9 mouse cellular contexts compared by ENCODE assay signal in the genomic region with DNA sequence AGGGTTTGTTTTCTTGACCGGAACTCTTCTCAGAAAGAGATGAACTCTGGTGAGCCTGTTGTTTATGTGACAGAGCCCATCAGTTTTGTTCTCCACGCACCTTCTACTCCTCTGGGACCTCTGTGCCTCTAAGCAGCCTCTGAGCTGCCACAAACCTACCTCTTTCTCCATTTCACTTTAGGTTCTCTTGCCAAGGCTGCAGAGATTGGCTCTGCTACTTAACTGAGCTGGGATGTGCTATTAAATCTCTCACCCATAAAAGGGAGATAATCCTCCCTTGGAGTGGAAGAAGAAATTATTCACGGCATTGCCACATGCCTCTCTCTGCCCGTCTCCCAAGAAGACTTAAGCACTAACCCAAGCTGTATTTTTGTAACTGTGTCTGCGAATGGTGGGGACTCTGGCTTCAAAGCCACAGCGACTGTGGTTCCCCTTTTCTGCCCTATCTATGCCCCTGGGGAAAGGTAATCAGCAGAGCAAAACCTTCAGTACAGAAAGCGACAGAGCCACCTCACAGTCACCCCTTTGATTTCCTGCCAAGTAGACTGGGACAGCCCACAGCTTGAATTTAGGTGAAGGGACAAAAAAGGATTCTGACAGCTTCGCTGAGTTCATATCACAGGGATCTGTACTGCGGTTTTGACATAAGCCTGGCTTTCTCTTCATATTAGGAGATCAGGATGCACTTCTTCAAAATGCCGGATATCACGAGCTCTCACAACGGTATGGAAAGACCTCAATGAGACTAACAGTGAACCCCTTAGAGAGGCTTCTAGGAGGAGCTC.
DNase-seq lines count a peak whose midpoint lies in the region; ATAC-seq and TF ChIP-seq lines count a peak whose summit lies in the region.
"Had no signal": no experiment of that assay in that cellular context is flagged by ENCODE, and none has a peak within 500 bp of the region (broad histone marks: within the 10 kb centered on the region; RNA-seq: fewer than 3 reads in every experiment).

No protein-coding gene starts in this region.

- no peaks in the 10 kb centered on the region for H3K27me3 ChIP-seq in kidney, embryonic 15.5 days
- no peaks in the 10 kb centered on the region for H3K27me3 ChIP-seq in Patski
- no peaks in the 10 kb centered on the region for H3K27me3 ChIP-seq in spleen, adult 2 months (ENCODE audit: control insufficient read depth, insufficient read depth, low read length)
- H3K27me3 ChIP-seq: limb, embryonic 12.5 days had no signal

- TF ChIP-seq CTCF in Patski (IDR thresholded peaks at IDR 0.05): no peak
- no peak for TF ChIP-seq CTCF in spleen, adult 2 months (IDR thresholded peaks at IDR 0.05; ENCODE audit: extremely low read depth, insufficient read depth, insufficient read length, insufficient replicate concordance)

- peaks cover 8% of the 10 kb centered on the region for H3K4me1 ChIP-seq in kidney, embryonic 15.5 days
- peaks cover 3% of the 10 kb centered on the region for H3K4me1 ChIP-seq in spleen, adult 2 months (ENCODE audit: control insufficient read depth, insufficient read depth, insufficient read length)

- 0 out of 2 replicates have a peak overlapping the region, but pooled peaks have one; percentile 4 for H3K4me2 ChIP-seq in kidney, embryonic 15.5 days
- H3K4me2 ChIP-seq: limb, embryonic 12.5 days had no signal

- POLR2A ChIA-PET in Patski (lab: Charles Lee): interaction anchor here (0.7 kb wide), 1 partner anchor 12 kb away, joined by 5 read pairs; no protein-coding TSS in a partner anchor

- no peak for TF ChIP-seq POLR2A in spleen, adult 2 months (IDR thresholded peaks at IDR 0.05; ENCODE audit: low read depth, low read length)

- H3K9me3 ChIP-seq in kidney, embryonic 15.5 days (replicated peaks): no peaks in the 10 kb centered on the region
- H3K9me3 ChIP-seq: limb, embryonic 12.5 days had no signal

- ATAC-seq in kidney, embryonic 15.5 days (replicated peaks; ENCODE audit: low FRiP score): peak; percentile 49; the same call in 1 of the 2 replicates
- ATAC-seq in Patski: peak; percentile 87
- peak; percentile 95 for ATAC-seq in common myeloid progenitor, adult 5-6 weeks (replicated peaks; ENCODE audit: low read depth, poor library complexity, severe bottlenecking)

- no peak for DNase-seq in kidney, adult 11 months
- DNase-seq in Patski (ENCODE audit: low read depth, low spot score): peak; percentile 68
- DNase-seq in spleen, adult 2 months (ENCODE audit: low read depth in 1 of 2, low spot score in 2 of 2): peak; percentile 68 to 84
- no peak for DNase-seq in frontal cortex, postnatal 36 days (ENCODE audit: low spot score in 2 of 2)
- no peak for DNase-seq in left cerebral cortex, postnatal 36 days (ENCODE audit: low spot score in 2 of 2)
- no peak for DNase-seq in heart, postnatal 14 days

- H3K9ac ChIP-seq in kidney, embryonic 15.5 days: no peak overlapping the region
- H3K9ac ChIP-seq: limb, embryonic 12.5 days had no signal

- no peaks in the 10 kb centered on the region for H3K36me3 ChIP-seq in kidney, embryonic 15.5 days
- no peaks in the 10 kb centered on the region for H3K36me3 ChIP-seq in spleen, adult 2 months (ENCODE audit: control insufficient read depth, insufficient read depth, low read length)
- H3K36me3 ChIP-seq: limb, embryonic 12.5 days had no signal

- in situ Hi-C loops in Patski (cut with MboI; ENCODE audit: low pct_unique_long_range_greater_than_20kb): no loop called here

- H3K4me3 ChIP-seq in kidney, embryonic 15.5 days (replicated peaks): no peak overlapping the region
- peak overlapping the region; percentile 33 for H3K4me3 ChIP-seq in spleen, adult 2 months (ENCODE audit: extremely low read depth, insufficient read depth, insufficient read length)
- H3K4me3 ChIP-seq: limb, embryonic 12.5 days had no signal

- H3K27ac ChIP-seq in kidney, embryonic 15.5 days: no peak overlapping the region
- H3K27ac ChIP-seq in spleen, adult 2 months (ENCODE audit: insufficient read depth, low read length): peak overlapping the region; percentile 87
- H3K27ac ChIP-seq: limb, embryonic 12.5 days had no signal

- CTCF ChIA-PET in Patski (lab: Charles Lee): interaction anchor here (1.1 to 1.2 kb wide), 3 partner anchors 12 to 49 kb away, joined by 3 to 4 read pairs (median 3); no protein-coding TSS in a partner anchor

- 40% methylated on average over 12 of the region's 12 CpGs for WGBS in kidney, embryonic 15.5 days
- WGBS in spleen, adult 2 months: 8% methylated on average over 12 of the region's 12 CpGs

- intact Hi-C loops in left cerebral cortex, postnatal 36 days (cut with DNase I): no loop called here
- intact Hi-C loops in heart, postnatal 14 days (cut with DNase I): no loop called here

Comparison
In these comparisons a context has a peak if more than half of its experiments do, and no peak if none do; other contexts are left out.
1. DNase-seq: peak in Patski (single experiment) and spleen, adult 2 months (2 of 2); none in kidney, adult 11 months (single experiment), frontal cortex, postnatal 36 days (0 of 2), left cerebral cortex, postnatal 36 days (0 of 2) and heart, postnatal 14 days (0 of 2).
2. Peak in every context shown above with its lines, with median percentiles within 50 percentile points of each other: ATAC-seq.